Mouse (Mus musculus) lung, embryonic 16.5 days (tissue): ENCODE results near the gene AK157302. TPM values are rescaled to one million over a fixed set of nuclear protein-coding genes. Genes with fewer than 3 reads are reported as not detected.
A peak's percentile ranks its signal among the peaks of the same experiment; 100 is the strongest.
"Not testable (repeated sequence)": the region's sequence is repeated elsewhere in the genome, so short reads cannot be mapped to it uniquely, and the experiment has no call there.

Experiments
- ATAC-seq: fragments of 200-750 bp; cut with Nextera tagmentation; 2 replicates; pipeline ENCODE4 v1.8.0; 2017; ENCODE audit warnings: low read depth, mild to moderate bottlenecking, moderate library complexity
- H3K27ac ChIP-seq: fragments of 300-500 bp; sonication (generic); 2 replicates; pipeline ENCODE4 v1.5.1; 2014; ENCODE audit warnings: mild to moderate bottlenecking, control low read depth, low read length
- H3K27me3 ChIP-seq: fragments of 300-500 bp; sonication (generic); 2 replicates; pipeline ENCODE4 v1.6.1; 2014; ENCODE audit warnings: low read depth, low read length, mixed read lengths; ENCODE audit not compliant: control insufficient read depth, insufficient read depth
- H3K36me3 ChIP-seq: fragments of 300-500 bp; sonication (generic); 2 replicates; pipeline ENCODE4 v1.6.1; 2014; ENCODE audit warnings: low read length; ENCODE audit not compliant: control insufficient read depth, insufficient read depth
- H3K4me1 ChIP-seq: fragments of 300-500 bp; sonication (generic); replicated peaks from 2 replicates; pipeline ENCODE4 v1.6.1; 2014; ENCODE audit warnings: low read length, mixed read lengths; ENCODE audit not compliant: control insufficient read depth, insufficient read depth
- H3K4me2 ChIP-seq: fragments of 300-500 bp; sonication (generic); 2 replicates; pipeline ENCODE4 v1.6.1; 2014; ENCODE audit warnings: low read depth, low read length, control low read depth
- H3K4me3 ChIP-seq: fragments of 300-500 bp; sonication (generic); 2 replicates; pipeline ENCODE4 v1.5.1; 2014; ENCODE audit warnings: mild to moderate bottlenecking, low read length, control low read depth
- H3K9ac ChIP-seq: fragments of 300-500 bp; sonication (generic); 2 replicates; pipeline ENCODE4 v1.6.1; 2014; ENCODE audit warnings: low read length, control low read depth
- H3K9me3 ChIP-seq: fragments of 300-500 bp; sonication (generic); 2 replicates; pipeline ENCODE4 v1.6.1; 2016; ENCODE audit warnings: low read length; ENCODE audit not compliant: control insufficient read depth
- WGBS: fragments of 180-500 bp; shearing (Covaris S2); extraction: QIAGEN DNeasy Blood & Tissue Kit; methylation state at CpG from one replicate; pipeline ENCODE4 v1.1.7; 2014; 5-methylcytosine and 5-hydroxymethylcytosine counted together
- polyA plus RNA-seq: library from polyadenylated mRNA; unstranded; fragments of >200 nt; fragmentation: Nextera tagmentation; extraction: Ambion mirVana; gene quantifications from 2 replicates; pipeline ENCODE4 v1.2.1, GENCODE M21; 2015

AK157302 gene
- polyA plus RNA-seq: 0.80 and 1.4 TPM in 2 replicates

DNA sequence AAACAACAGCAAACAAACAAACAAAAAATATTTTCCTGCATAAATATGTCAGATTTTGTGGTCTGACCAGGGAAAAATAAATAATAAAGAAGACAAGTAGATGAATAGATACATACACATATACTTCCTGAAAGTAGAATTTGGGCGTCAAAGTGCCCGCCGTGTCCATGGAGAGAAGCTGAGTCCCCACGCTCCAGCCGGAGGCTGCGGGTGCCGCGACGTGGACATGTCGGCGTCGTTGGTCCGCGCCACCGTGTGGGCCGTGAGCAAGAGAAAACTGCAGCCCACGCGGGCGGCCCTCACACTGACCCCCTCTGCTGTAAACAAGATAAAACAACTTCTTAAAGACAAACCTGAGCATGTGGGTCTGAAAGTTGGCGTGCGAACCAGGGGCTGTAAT is at the start of gene AK157302:
AK157302 (plus strand) TSS at position 144 of the 400 bp plus-strand sequence.
- no peak within 1 kb of the TSS for H3K27ac ChIP-seq
- no peaks in the 10 kb centered on the region for H3K4me1 ChIP-seq
- H3K9me3 ChIP-seq: no peaks in the 10 kb centered on the region
- no peaks in the 10 kb centered on the region for H3K27me3 ChIP-seq
- H3K4me2 ChIP-seq: no peak within 1 kb of the TSS
- WGBS: 93% methylated on average over 21 of the region's 21 CpGs
- H3K36me3 ChIP-seq: no peaks in the 10 kb centered on the region
- no peak for ATAC-seq
- H3K4me3 ChIP-seq: no peak within 1 kb of the TSS
- no peak within 1 kb of the TSS for H3K9ac ChIP-seq

DNA sequence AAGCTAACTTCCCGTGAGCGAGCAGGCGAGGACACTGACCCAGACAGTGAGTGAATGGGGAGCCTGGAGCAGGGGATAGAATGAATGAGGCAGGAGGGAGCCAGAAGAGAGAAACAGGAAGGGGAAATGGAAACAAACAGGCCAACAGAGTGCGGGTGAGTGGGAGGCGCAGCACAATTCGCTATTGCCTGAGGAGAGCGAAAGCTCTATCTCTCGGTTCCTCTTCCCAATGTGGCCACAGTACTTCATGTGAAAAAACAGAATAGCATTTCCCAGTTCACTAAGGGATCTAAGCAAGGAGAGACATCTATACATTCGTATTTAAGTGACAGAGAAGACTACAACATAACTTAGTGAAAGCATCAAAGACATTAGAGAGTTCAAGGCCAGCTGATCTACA is 48.2 kb upstream of the AK157302 start:
- Histone ChIP-seq H3K9ac (no peak overlapping the region), H3K36me3 (peaks cover 54% of the 10 kb centered on the region), H3K4me3 (no peak overlapping the region), H3K27me3 (no peaks in the 10 kb centered on the region), H3K27ac (no peak overlapping the region), H3K4me1 (peaks cover 7% of the 10 kb centered on the region; the same call in 1 of the 2 replicates), H3K9me3 (no peaks in the 10 kb centered on the region), H3K4me2 (no peak overlapping the region)
- ATAC-seq: no peak
- 82% methylated on average over 9 of the region's 9 CpGs for WGBS

DNA sequence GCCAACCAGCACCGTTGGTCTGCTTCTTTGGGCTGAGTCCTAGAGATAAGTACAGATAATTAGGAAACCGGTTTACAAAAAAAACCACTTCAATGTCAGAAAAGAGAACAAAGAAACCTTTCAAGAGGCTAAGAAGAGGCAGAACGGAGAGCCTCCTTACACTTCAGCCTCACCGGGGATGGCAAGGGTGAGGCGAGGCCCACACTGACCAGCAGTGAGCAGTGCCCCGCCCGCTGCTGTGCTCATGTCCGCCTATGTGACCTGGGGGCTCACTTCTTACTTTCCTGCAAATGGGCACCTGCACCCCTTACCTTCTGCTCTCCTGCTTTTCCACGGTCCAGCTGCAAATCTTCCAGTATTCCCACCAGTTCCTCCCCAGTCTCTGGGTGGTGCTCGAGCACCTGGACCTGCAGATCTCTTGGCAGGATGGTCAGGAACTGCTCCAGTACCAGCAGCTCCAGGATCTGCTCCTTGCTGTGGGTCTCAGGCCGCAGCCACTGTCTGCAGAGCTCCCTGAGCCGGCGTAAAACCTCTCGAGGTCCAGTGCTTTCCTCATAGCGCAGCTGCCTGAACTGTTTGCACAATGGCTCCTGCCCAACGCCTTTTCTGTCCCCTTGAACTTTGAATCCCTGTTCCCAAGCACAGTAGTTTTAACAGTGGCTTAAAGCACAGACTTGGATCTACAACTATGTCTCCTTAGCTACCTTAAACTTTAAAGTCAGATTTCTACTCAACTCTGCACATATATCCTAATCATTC is 47.0 kb upstream of the AK157302 start:
- H3K4me3 ChIP-seq: no peak overlapping the region
- WGBS: 62% methylated on average over 16 of the region's 16 CpGs
- peak; percentile 69 for ATAC-seq

DNA sequence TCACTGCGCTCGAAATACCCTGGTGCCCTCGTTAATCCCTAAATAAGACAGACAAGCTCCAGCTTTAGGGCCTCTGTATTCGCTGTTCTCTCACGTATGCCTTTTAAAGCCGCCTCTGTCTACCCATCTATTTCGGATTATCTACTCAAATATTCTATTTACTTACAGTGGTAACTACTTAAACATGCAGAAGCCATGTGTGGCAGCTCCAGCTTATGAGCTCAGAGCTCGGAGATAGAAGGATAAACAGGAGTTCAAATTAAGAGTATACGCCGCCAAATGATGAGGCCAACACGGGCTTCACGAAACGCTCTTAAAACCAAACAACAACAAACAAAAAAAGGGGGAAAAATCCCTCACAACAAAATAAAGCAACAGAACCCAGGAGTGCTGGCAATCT is 42.0 kb upstream of the AK157302 start:
- H3K9me3 ChIP-seq: no peaks in the 10 kb centered on the region
- 2% methylated on average over 13 of the region's 13 CpGs for WGBS
- peak overlapping the region; percentile 87 for H3K4me2 ChIP-seq
- no peaks in the 10 kb centered on the region for H3K27me3 ChIP-seq
- H3K36me3 ChIP-seq: peaks cover 12% of the 10 kb centered on the region
- H3K9ac ChIP-seq: peak overlapping the region; percentile 85
- ATAC-seq: no peak
- peaks cover 17% of the 10 kb centered on the region for H3K4me1 ChIP-seq
- H3K4me3 ChIP-seq: peak overlapping the region; percentile 74
- H3K27ac ChIP-seq: peak overlapping the region; percentile 82

More for the DNA sequence above, 47.0 kb upstream of the AK157302 start:
- Histone ChIP-seq H3K4me2 (no peak overlapping the region), H3K36me3 (peaks cover 54% of the 10 kb centered on the region), H3K9ac (peak overlapping the region; percentile 1; the same call in 1 of the 2 replicates), H3K9me3 (no peaks in the 10 kb centered on the region), H3K27ac (peak overlapping the region; percentile 32), H3K4me1 (peaks cover 14% of the 10 kb centered on the region), H3K27me3 (no peaks in the 10 kb centered on the region)

DNA sequence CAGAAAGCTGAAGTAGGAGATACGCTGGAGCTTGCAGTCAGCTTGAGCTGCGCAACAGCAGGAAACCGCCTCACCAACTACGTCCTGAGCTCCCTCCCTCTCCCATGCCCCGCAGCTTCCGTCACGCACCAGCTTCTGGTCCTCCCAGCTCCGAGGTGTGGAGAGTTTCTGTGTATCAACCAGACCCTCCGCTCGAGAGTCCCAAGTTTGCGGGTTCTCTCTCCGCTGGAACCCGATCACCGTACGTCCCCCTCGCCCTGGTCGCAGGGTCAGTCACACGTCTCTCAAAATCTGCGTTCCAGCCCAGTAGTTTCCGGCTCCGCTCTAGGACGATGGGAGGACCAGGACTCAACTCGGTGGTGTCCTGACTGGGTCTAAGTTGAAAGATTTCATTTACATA is 41.6 kb upstream of the AK157302 start, which contains the start of gene Zscan26:
Zscan26 (minus strand) TSS at position 282 of the 400 bp plus-strand sequence.
- H3K27ac ChIP-seq: peak within 1 kb of the TSS; percentile 82
- H3K4me1 ChIP-seq: peaks cover 16% of the 10 kb centered on the region
- H3K4me3 ChIP-seq: peak within 1 kb of the TSS; percentile 74
- WGBS: under 1% methylated on average over 23 of the region's 23 CpGs
- peak within 1 kb of the TSS; percentile 85 for H3K9ac ChIP-seq
- no peaks in the 10 kb centered on the region for H3K9me3 ChIP-seq
- peak within 1 kb of the TSS; percentile 87 for H3K4me2 ChIP-seq
- no peaks in the 10 kb centered on the region for H3K27me3 ChIP-seq
- peaks cover 9% of the 10 kb centered on the region for H3K36me3 ChIP-seq
- peak; percentile 85 for ATAC-seq

DNA sequence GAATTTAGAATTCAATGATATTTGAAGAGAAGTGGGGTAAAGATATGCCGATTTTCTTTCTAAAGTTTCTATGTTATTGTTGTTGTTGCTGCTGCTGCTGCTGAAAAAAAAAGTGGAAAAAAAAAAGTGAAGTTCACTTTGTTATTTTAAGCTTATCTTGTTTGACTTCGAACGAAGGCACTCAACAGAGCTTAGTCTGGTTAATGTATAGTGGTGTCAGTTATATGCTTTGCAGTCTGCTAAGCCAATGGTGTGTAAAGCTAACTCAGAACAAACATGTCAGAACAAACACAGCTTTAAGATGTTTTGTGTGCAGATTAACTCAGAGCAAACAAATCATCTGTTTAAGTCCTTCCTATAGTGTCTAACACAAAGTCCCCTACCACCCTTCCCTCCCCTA is 40.9 kb upstream of the AK157302 start:
- 49% methylated on average over 3 of the region's 3 CpGs for WGBS
- H3K27ac ChIP-seq: peak overlapping the region; percentile 27; the same call in 1 of the 2 replicates
- no peak for ATAC-seq

DNA sequence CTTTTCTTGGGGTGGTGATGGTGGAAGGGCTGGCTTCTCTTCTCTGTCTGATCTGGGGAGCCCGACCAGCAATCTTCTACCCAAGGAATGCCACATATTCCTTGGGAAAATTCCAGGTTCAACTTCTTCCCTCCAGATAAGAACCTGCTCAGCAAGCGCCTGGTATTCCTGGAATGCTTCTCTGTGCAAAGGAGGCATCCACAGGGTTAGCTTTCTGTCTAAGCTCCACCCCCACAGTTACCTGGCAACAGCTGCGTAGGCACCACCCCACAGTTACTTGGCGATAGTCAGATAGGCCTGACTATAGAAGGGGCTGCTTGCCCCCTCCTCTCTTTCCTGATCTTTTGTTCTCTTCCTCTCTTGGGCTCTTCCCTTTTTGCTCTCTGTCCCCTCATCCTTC is 38.7 kb upstream of the AK157302 start:
- H3K27me3 ChIP-seq: no peaks in the 10 kb centered on the region
- peaks cover 10% of the 10 kb centered on the region for H3K4me1 ChIP-seq
- no peak overlapping the region for H3K4me3 ChIP-seq
- peak; percentile 90 for ATAC-seq
- H3K9me3 ChIP-seq: no peaks in the 10 kb centered on the region
- no peaks in the 10 kb centered on the region for H3K36me3 ChIP-seq
- H3K4me2 ChIP-seq: no peak overlapping the region
- WGBS: 6% methylated on average over 4 of the region's 4 CpGs
- H3K27ac ChIP-seq: peak overlapping the region; percentile 70
- H3K9ac ChIP-seq: no peak overlapping the region

More for the DNA sequence above, 40.9 kb upstream of the AK157302 start:
- no peak overlapping the region for H3K9ac ChIP-seq
- peak overlapping the region; percentile 87; the same call in 1 of the 2 replicates for H3K4me2 ChIP-seq
- no peaks in the 10 kb centered on the region for H3K9me3 ChIP-seq
- H3K27me3 ChIP-seq: no peaks in the 10 kb centered on the region
- H3K4me1 ChIP-seq: peaks cover 10% of the 10 kb centered on the region
- peaks cover 3% of the 10 kb centered on the region for H3K36me3 ChIP-seq
- H3K4me3 ChIP-seq: no peak overlapping the region

DNA sequence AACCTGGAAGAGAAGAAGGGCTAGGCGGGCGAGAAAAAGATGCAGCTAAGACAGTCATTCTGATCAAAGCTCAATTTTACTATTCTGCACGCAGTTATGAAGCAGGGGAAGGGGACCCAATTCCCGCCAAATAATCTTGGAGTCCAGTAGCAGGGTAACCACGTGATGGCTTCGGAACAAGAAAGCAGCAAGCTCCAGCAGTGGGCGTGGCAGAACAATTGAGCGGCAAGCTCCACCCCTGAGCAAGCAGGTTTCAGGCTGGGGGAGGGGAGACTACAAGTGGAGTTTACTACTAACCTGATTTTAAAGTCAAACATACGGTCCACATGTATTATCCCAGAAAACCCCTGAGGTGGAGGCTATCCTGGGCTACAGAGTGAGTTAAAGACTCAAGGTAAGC is 32.5 kb upstream of the AK157302 start:
- H3K4me2 ChIP-seq, H3K27me3 ChIP-seq, H3K4me1 ChIP-seq, H3K27ac ChIP-seq, ATAC-seq, H3K36me3 ChIP-seq, H3K9ac ChIP-seq, H3K9me3 ChIP-seq, H3K4me3 ChIP-seq: not testable (repeated sequence)
- WGBS: 49% methylated on average over 9 of the region's 9 CpGs

DNA sequence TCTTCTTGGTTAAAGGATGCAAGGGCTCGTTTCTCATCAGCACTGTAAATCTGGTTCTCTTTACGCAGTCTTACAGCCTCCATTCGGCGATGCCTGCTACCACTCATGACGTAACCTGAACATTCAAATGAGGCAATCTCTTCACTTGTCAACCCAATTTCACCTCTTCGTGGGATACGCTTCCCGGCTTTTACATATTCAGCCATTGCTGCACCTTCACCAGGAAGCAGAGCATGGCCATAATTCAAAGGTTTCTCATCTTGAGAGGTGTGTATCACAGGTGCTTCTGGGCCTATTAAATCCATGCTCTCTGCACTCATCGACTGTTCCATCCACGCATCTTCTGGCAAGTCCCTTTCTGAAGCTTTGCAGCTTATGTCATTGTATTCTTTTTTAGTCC is 27.7 kb upstream of the AK157302 start:
- H3K9ac ChIP-seq: no peak overlapping the region
- peaks cover 3% of the 10 kb centered on the region; the same call in 1 of the 2 replicates for H3K27me3 ChIP-seq
- H3K36me3 ChIP-seq: no peaks in the 10 kb centered on the region
- H3K4me1 ChIP-seq: no peaks in the 10 kb centered on the region
- H3K9me3 ChIP-seq: peaks cover 4% of the 10 kb centered on the region; the same call in 1 of the 2 replicates
- H3K4me3 ChIP-seq: no peak overlapping the region
- H3K27ac ChIP-seq: no peak overlapping the region
- ATAC-seq: no peak
- H3K4me2 ChIP-seq: no peak overlapping the region
- WGBS: 88% methylated on average over 10 of the region's 10 CpGs
